Mouse (Mus musculus): ENCODE results near the gene Fndc4. TPM values are rescaled to one million over a fixed set of nuclear protein-coding genes. Genes with fewer than 3 reads are reported as not detected.

The Fndc4 gene
- polyA plus RNA-seq, 1 experiment: 8.8 TPM

DNA sequence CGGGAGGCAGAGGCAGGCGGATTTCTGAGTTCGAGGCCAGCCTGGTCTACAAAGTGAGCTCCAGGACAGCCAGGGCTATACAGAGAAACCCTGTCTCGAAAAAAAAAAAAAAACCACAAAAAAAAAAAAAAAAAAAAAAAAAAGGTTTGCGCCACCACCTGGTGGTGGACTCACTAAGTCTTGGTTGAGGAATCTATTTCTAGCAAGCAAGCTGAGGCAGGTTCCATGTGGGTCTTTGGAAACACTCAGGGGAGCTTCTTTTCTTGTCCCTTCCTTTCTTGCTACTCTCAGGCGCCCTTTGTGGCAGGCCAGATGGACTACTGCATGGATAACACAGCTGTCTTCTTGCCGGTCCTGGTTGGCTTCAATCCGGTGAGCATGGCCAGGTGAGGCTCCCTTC lies 6.0 kb upstream of the Fndc4 start:
- no peak for TF ChIP-seq POLR2A (IDR thresholded peaks at IDR 0.05; ENCODE audit: low read depth, low read length)
- no peak for TF ChIP-seq CTCF (conservative IDR thresholded peaks at IDR 0.05; ENCODE audit: insufficient read depth, insufficient read length, low read depth, low read length)
- H3K4me1 ChIP-seq (ENCODE audit: control insufficient read depth, insufficient read depth, low read length): no peaks in the 10 kb centered on the region
- no peaks in the 10 kb centered on the region for H3K36me3 ChIP-seq (ENCODE audit: control insufficient read depth, insufficient read depth, low read length)
- H3K4me3 ChIP-seq (ENCODE audit: insufficient read depth, low read depth, low read length): no peak overlapping the region
- H3K27ac ChIP-seq (ENCODE audit: insufficient read depth, low read depth, low read length): no peak overlapping the region
- H3K27me3 ChIP-seq (replicated peaks; ENCODE audit: control insufficient read depth, insufficient read depth, low read length): no peaks in the 10 kb centered on the region
- DNase-seq: no peak
- WGBS: 63% methylated on average over 8 of the region's 8 CpGs

DNA sequence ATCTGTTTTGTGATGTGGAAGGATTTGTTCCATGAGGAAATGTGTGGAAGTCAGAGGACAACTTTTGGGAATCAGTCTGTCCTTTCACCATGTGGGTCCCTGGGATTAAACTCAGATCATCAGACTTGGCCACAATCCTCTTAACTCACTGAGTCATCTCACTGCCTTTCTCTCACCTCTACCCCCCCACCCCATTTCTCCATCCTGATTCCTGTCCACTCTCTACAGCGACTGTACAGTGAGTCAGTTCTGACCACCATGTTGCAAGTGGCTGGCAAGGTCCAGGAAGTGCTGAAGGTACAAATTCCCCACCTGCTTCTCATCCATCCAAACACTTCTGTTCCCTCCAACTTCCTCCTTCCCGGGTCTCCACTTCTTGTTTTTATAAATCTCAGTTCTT lies 2.6 kb upstream of the Fndc4 start:
- H3K36me3 ChIP-seq (ENCODE audit: control insufficient read depth, insufficient read depth, low read length): no peaks in the 10 kb centered on the region
- no peak for TF ChIP-seq POLR2A (IDR thresholded peaks at IDR 0.05; ENCODE audit: low read depth, low read length)
- TF ChIP-seq CTCF (conservative IDR thresholded peaks at IDR 0.05; ENCODE audit: insufficient read depth, insufficient read length, low read depth, low read length): no peak
- DNase-seq: no peak
- no peak overlapping the region for H3K27ac ChIP-seq (ENCODE audit: insufficient read depth, low read depth, low read length)
- no peaks in the 10 kb centered on the region for H3K27me3 ChIP-seq (replicated peaks; ENCODE audit: control insufficient read depth, insufficient read depth, low read length)
- no peak overlapping the region for H3K4me3 ChIP-seq (ENCODE audit: insufficient read depth, low read depth, low read length)
- H3K4me1 ChIP-seq (ENCODE audit: control insufficient read depth, insufficient read depth, low read length): no peaks in the 10 kb centered on the region
- WGBS: 54% methylated on average over 2 of the region's 2 CpGs

DNA sequence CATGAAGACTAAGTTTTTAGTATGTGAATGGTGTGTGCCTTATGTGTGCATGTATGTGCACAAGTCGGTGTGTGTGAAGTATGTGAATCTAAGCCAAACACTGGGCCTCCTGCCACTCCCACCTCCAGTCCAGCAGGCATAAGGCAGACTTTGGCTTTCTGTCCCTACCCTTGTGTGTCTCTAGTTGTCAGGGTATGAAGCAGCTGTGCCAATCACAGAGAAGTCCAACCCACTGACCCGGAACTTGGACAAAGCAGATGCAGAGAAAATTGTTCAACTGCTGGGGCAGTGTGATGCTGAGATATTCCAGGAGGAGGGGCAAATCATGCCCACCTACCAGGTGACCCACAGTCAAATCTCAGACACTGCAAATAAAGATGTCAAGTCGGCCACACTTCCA lies 2.1 kb upstream of the Fndc4 start:
- Histone ChIP-seq H3K27ac (ENCODE audit: insufficient read depth, low read depth, low read length) (no peak overlapping the region), H3K27me3 (replicated peaks; ENCODE audit: control insufficient read depth, insufficient read depth, low read length) (no peaks in the 10 kb centered on the region), H3K4me1 (ENCODE audit: control insufficient read depth, insufficient read depth, low read length) (no peaks in the 10 kb centered on the region), H3K36me3 (ENCODE audit: control insufficient read depth, insufficient read depth, low read length) (no peaks in the 10 kb centered on the region), H3K4me3 (ENCODE audit: insufficient read depth, low read depth, low read length) (no peak overlapping the region)
- DNase-seq: peak; percentile 50
- no peak for TF ChIP-seq CTCF (conservative IDR thresholded peaks at IDR 0.05; ENCODE audit: insufficient read depth, insufficient read length, low read depth, low read length)
- 58% methylated on average over 3 of the region's 3 CpGs for WGBS

DNA sequence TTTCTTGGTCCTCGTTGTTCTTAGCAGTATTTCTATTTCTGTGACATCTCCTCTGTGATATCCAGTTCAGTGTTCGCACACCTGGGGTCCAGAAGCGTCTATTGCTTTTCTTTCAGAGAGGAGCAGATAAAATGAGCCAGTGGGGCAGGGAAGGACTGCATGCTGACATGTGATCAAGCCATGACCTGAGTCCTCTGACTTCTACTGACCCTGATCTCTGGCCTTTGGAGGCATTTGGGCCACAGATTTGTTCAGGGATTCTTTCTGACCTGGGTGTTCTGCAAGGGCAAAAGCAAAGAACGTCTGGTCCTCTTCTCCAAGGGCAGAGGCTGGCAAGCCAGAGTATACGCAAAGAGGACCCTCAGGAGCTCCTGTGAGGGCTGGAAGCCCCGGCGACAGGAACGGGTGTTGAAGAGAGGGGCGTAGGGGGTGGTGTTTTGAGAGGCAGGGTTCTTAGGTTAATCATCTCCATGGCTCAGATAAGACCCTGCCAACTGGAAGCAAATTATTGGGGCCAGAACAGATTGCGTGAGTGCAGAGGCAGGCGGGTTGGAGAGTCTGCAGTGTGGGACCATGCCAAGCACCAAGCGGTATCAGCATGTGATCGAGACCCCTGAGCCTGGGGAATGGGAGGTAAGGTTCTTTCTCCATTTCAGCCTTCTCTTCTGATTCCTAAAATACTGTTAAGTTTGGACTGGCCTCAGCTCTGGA lies 1.3 kb upstream of the Fndc4 start, which contains the start of gene Gckr:
Gckr (plus strand) TSS at position 397 of the 711 bp plus-strand sequence.
- H3K27ac ChIP-seq (ENCODE audit: insufficient read depth, low read depth, low read length): no peak within 1 kb of the TSS
- no peak within 1 kb of the TSS for H3K4me3 ChIP-seq (ENCODE audit: insufficient read depth, low read depth, low read length)
- TF ChIP-seq CTCF (conservative IDR thresholded peaks at IDR 0.05; ENCODE audit: insufficient read depth, insufficient read length, low read depth, low read length): no peak
- TF ChIP-seq POLR2A (IDR thresholded peaks at IDR 0.05; ENCODE audit: low read depth, low read length): no peak
- H3K27me3 ChIP-seq (replicated peaks; ENCODE audit: control insufficient read depth, insufficient read depth, low read length): no peaks in the 10 kb centered on the region
- no peak for DNase-seq
- no peaks in the 10 kb centered on the region for H3K4me1 ChIP-seq (ENCODE audit: control insufficient read depth, insufficient read depth, low read length)
- no peaks in the 10 kb centered on the region for H3K36me3 ChIP-seq (ENCODE audit: control insufficient read depth, insufficient read depth, low read length)
- WGBS: 80% methylated on average over 13 of the region's 13 CpGs

DNA sequence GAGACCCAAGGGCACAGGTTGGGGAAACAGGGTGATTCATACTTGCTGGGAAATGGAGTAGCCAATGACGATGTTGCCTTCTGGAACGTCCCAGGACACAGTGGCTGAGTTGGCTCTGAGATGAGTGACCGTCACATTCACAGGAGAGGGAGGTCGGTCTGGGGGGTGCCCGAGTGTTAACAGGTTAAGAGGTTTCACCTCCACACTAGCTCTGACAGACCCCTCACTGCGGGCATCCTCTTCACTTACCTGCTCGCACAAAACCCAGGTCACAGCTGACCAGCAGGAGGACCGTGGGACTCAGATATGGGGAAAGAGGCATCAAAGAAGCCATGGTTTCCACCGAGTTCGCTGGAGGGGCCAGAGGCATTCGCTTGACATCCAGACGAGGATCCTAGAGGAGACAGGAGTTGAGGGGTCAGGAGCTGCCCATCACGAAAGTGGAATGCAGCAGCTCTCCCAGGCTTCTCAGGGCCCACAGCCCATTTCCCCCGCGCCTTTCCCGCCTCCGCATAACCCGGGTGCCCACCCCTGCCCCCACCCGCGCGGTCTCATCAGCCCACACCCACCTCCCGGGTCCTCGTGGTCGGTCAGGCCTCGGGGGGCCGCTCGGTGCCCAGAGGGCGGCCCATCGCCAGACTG lies 795 bp downstream of the Fndc4 start:
- DNase-seq: no peak
- H3K4me3 ChIP-seq (ENCODE audit: insufficient read depth, low read depth, low read length): peak overlapping the region; percentile 51
- TF ChIP-seq POLR2A (IDR thresholded peaks at IDR 0.05; ENCODE audit: low read depth, low read length): no peak
- no peak for TF ChIP-seq CTCF (conservative IDR thresholded peaks at IDR 0.05; ENCODE audit: insufficient read depth, insufficient read length, low read depth, low read length)
- WGBS: 12% methylated on average over 29 of the region's 29 CpGs
- H3K27ac ChIP-seq (ENCODE audit: insufficient read depth, low read depth, low read length): no peak overlapping the region
- H3K36me3 ChIP-seq (ENCODE audit: control insufficient read depth, insufficient read depth, low read length): no peaks in the 10 kb centered on the region
- no peaks in the 10 kb centered on the region for H3K27me3 ChIP-seq (replicated peaks; ENCODE audit: control insufficient read depth, insufficient read depth, low read length)
- no peaks in the 10 kb centered on the region; the same call in 1 of the 2 replicates for H3K4me1 ChIP-seq (ENCODE audit: control insufficient read depth, insufficient read depth, low read length)

DNA sequence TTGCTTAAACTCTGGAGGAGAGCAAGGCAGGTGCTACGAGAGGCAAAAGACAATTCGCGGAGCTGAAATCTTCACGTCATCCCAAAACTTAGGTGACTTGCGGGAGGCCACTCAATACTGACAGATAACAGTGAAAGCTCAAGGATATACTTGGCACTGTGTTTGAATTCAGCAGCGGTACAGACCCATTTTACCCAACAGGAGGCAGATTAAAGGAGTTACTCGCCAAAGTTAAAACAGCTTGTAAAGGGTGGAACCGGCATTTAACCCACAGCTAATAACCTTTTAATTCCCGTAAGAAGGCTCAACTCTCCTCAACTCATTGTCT lies 4.6 kb downstream of the Fndc4 start:
- H3K27me3 ChIP-seq (replicated peaks; ENCODE audit: control insufficient read depth, insufficient read depth, low read length): no peaks in the 10 kb centered on the region
- TF ChIP-seq CTCF (conservative IDR thresholded peaks at IDR 0.05; ENCODE audit: insufficient read depth, insufficient read length, low read depth, low read length) (no peak), POLR2A (IDR thresholded peaks at IDR 0.05; ENCODE audit: low read depth, low read length) (no peak)
- no peak for DNase-seq
- peak overlapping the region; percentile 55 for H3K4me3 ChIP-seq (ENCODE audit: insufficient read depth, low read depth, low read length)
- H3K4me1 ChIP-seq (ENCODE audit: control insufficient read depth, insufficient read depth, low read length): no peaks in the 10 kb centered on the region; the same call in 1 of the 2 replicates
- 1% methylated on average over 9 of the region's 9 CpGs for WGBS
- H3K27ac ChIP-seq (ENCODE audit: insufficient read depth, low read depth, low read length): peak overlapping the region; percentile 40
- peaks cover 2% of the 10 kb centered on the region; the same call in 1 of the 2 replicates for H3K36me3 ChIP-seq (ENCODE audit: control insufficient read depth, insufficient read depth, low read length)

DNA sequence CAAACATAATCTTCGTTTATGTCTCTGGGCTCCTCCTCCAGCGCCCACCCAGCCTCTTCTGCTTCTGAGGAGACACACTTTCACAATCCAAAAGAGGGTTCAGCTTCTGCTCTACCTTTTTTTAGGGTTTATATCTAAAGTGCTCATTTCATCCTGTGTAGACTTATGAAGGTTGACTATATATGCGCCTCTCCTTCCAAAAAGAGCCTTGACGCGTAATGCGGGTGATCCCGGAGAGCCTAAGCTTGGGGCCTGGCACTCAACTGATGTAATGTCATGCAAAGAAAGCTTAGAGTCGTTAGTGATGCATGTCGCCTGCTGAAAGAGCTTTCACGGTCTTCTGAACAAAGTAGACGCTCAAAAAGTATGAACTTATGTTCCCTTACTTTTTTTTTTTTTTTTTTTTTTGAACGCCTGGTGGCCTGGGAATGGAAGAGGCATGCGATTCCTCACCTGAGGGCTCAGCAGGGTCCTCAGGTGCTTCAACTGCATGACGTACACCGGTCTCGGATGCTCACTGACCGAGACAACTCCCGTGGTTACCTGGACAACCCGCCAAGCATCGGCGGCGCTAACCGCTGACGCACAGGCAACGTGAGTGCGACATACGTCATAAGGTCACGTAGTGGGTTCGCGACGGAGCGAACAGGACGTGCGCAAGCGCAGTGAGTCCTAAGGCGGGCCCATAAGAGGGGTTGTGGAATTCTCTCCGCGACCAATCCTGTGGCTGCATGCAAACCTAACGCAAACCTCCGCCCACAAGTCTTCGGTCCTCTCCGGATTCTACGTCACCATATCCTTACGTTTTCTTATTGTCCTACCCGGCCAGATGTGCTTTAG lies 5.1 kb downstream of the Fndc4 start, which contains the start of gene Ift172:
Ift172 (minus strand) TSS at position 596 of the 840 bp plus-strand sequence.
- H3K4me3 ChIP-seq (ENCODE audit: insufficient read depth, low read depth, low read length): peak within 1 kb of the TSS; percentile 55
- no peak for TF ChIP-seq CTCF (conservative IDR thresholded peaks at IDR 0.05; ENCODE audit: insufficient read depth, insufficient read length, low read depth, low read length)
- TF ChIP-seq POLR2A (IDR thresholded peaks at IDR 0.05; ENCODE audit: low read depth, low read length): peak; percentile 28
- DNase-seq: peak; percentile 99
- peak within 1 kb of the TSS; percentile 40 for H3K27ac ChIP-seq (ENCODE audit: insufficient read depth, low read depth, low read length)
- 2% methylated on average over 45 of the region's 45 CpGs for WGBS
- peaks cover 2% of the 10 kb centered on the region for H3K36me3 ChIP-seq (ENCODE audit: control insufficient read depth, insufficient read depth, low read length)
- no peaks in the 10 kb centered on the region for H3K27me3 ChIP-seq (replicated peaks; ENCODE audit: control insufficient read depth, insufficient read depth, low read length)
- no peaks in the 10 kb centered on the region; the same call in 1 of the 2 replicates for H3K4me1 ChIP-seq (ENCODE audit: control insufficient read depth, insufficient read depth, low read length)
